Mouse (Mus musculus): ENCODE results near the gene Psmd13.

- TF ChIP-seq EP300 (IDR thresholded peaks at IDR 0.05; ENCODE audit: low read depth) (no peak), CTCF (IDR thresholded peaks at IDR 0.05; ENCODE audit: low read depth) (no peak)
These were observed 38.8 kb downstream of the Psmd13 start, which contains the start of gene Nlrp6 for GRCm38 (mm10) chr7:140920418-140921029.

All from liver, postnatal 0 days (tissue).